Mouse (Mus musculus) hindbrain, embryonic 12.5 days (tissue): ENCODE measurements at regions not wholly inside any gene's neighbourhood (a gene's known extent, or its start where the extent isn't known, plus 50 kb on each side); places are given as distances from the start of the nearest gene placed in this dataset.

Experiments used
- ATAC-seq: fragments of 200-750 bp; cut with Nextera tagmentation; 2 replicates; pipeline ENCODE4 v1.8.0; 2017; ENCODE audit warnings: moderate TSS enrichment; ENCODE audit not compliant: low FRiP score
- H3K27ac ChIP-seq: fragments of 300-500 bp; sonication (generic); 2 replicates; pipeline ENCODE4 v1.5.1; 2016; ENCODE audit warnings: mild to moderate bottlenecking
- H3K27me3 ChIP-seq: fragments of 300-500 bp; sonication (generic); 2 replicates; pipeline ENCODE4 v1.6.1; 2016; ENCODE audit warnings: mild to moderate bottlenecking
- H3K36me3 ChIP-seq: fragments of 300-500 bp; sonication (generic); 2 replicates; pipeline ENCODE4 v1.6.1; 2016; ENCODE audit warnings: mild to moderate bottlenecking
- H3K4me1 ChIP-seq: fragments of 300-500 bp; sonication (generic); 2 replicates; pipeline ENCODE4 v1.6.1; 2016
- H3K4me2 ChIP-seq: fragments of 300-500 bp; sonication (generic); replicated peaks from 2 replicates; pipeline ENCODE4 v1.6.1; 2016; ENCODE audit warnings: mild to moderate bottlenecking
- H3K4me3 ChIP-seq: fragments of 300-500 bp; sonication (generic); 2 replicates; pipeline ENCODE4 v1.5.1; 2016; ENCODE audit warnings: mild to moderate bottlenecking
- H3K9ac ChIP-seq: fragments of 300-500 bp; sonication (generic); 2 replicates; pipeline ENCODE4 v1.6.1; 2016; ENCODE audit warnings: mild to moderate bottlenecking, moderate library complexity
- H3K9me3 ChIP-seq: fragments of 300-500 bp; sonication (generic); replicated peaks from 2 replicates; pipeline ENCODE4 v1.6.1; 2016; ENCODE audit warnings: mild to moderate bottlenecking
- WGBS: fragments of 180-500 bp; shearing (Covaris S2); methylation state at CpG from one replicate; pipeline ENCODE4 v1.1.7; 2016; 5-methylcytosine and 5-hydroxymethylcytosine counted together

GRCm38 (mm10) chr15:13859193-13859592 lies 685.7 kb upstream of the Cdh6 start:
- 98% methylated on average over 1 of the region's 1 CpGs for WGBS
- no peaks in the 10 kb centered on the region for H3K4me1 ChIP-seq
- H3K36me3 ChIP-seq, result no peaks in the 10 kb centered on the region
- H3K27ac ChIP-seq, result no peak overlapping the region
- 0 out of 2 replicates have a peak, but pooled peaks have one; percentile 46 for ATAC-seq
- no peak overlapping the region for H3K4me2 ChIP-seq
- no peak overlapping the region for H3K9ac ChIP-seq
- H3K4me3 ChIP-seq, result no peak overlapping the region
- no peaks in the 10 kb centered on the region for H3K9me3 ChIP-seq
- H3K27me3 ChIP-seq, result no peaks in the 10 kb centered on the region

- Histone ChIP-seq H3K4me1 (no peaks in the 10 kb centered on the region), H3K27me3 (no peaks in the 10 kb centered on the region), H3K9me3 (no peaks in the 10 kb centered on the region), H3K4me2 (no peak overlapping the region), H3K9ac (no peak overlapping the region), H3K36me3 (no peaks in the 10 kb centered on the region), H3K4me3 (no peak overlapping the region), H3K27ac (no peak overlapping the region)
- ATAC-seq, result no peak
- WGBS, result 69% methylated on average over 8 of the region's 8 CpGs
These were observed 680.8 kb upstream of the Cdh6 start for GRCm38 (mm10) chr15:13854095-13854836.
